Mouse (Mus musculus) 416B (cell line): ENCODE data around the gene Tax1bp1.

Source experiments
- DNase-seq: peaks from one replicate; pipeline ENCODE4 v3.0.0; 2011; ENCODE audit warnings: low read depth

Gene Tax1bp1

DNA sequence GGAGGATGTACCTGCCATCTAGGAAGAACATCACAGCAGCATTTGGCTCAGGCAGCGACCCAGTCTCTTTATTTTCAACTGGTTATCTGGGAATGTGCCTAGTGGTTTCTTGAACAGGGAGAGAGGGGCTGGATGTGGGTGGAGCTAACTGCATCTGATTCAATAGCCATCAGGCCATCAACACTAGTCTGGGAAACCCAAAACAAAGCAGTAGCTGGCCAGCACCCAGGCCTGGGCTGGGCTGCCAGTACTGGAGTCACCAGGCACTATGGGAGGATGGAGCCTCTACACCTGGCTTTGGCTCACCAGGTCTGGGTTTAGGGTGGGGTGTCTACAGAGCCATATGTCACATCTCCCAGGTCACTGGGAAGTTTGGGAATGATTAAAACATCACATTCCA, 83.2 kb downstream of the Tax1bp1 start:
- DNase-seq, result no peak

DNA sequence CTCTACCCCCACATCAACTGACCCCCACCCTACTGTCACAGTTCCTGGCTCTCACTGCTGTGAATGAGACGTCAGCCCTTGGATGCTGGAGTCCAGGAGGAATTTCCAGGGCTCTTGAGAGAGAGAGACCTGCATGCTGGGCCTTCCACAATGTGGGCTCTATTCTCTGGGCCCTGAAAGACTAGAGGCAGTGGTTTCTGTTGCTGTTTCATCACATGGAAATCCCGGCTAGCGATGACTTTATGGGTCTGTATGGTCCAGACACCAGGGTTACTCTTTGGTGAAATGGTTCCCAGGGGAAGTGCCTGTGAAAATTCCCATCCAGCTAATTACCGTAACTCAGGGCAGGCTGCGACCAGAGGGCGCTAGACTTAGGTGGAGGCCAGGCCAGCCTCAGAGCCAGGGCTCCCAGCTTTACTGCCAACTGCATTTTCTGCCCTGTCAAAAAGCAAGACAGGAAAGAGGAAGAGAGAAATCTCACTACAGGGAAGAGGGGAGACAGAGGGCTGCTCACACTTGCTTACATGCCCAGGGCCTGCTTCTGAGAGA, 83.8 kb downstream of the Tax1bp1 start:
- DNase-seq, result no peak

DNA sequence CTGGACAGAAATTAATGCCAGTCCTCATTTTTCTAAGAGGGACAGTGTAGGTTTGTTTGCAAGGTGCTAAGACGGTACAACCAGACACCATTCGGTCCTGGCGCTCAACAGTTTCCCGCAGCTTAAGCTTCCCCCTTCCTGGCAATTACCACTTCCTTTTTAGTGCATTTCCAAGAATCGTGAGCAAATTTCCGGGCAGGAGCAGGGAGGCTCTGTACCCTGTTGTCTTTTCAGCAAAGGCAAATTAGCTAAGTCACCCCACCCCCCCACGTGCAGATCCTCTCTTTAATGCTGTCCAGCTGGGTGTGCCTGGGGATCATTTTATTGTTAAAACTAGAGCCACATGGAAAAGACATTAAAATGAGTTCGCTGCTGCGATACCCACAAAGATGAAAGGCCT, 88.7 kb downstream of the Tax1bp1 start:
- no peak for DNase-seq

DNA sequence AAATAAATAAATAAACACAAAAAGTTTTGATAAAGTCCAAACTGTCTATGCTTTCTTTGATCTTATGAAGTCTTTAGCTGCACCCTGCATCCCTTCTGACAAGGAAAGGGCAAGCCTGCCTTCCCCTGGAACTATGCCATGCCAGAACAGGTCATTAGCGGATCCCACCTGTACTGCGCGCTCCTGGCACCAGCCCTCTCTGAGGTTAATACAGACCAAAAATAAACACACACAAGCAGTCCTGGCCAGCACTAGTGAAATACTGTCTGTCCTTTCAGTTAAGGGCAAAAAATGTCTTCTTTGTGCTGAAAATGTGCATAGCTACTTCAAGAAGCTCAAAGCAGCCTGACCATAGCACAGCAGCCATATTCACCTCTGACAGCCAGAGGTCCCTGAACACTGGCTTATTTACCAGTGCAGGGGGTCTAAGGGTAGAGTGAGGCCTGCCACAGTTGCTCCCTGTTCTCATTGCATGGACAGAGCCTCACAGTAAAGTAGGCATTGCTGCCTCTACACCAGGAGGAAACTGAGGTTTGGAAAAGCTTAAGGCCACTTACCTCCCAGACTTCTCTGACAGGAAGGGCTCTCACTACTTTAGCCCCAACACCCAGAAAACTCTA, 91.8 kb downstream of the Tax1bp1 start:
- DNase-seq, result no peak
